Mouse (Mus musculus) adipocyte (in vitro differentiated cells): Measurements from ENCODE around the gene Mapk11.

Experiments used
- DNase-seq: peaks from one replicate; pipeline ENCODE4 v3.0.0-alpha.2; 2016; ENCODE audit warnings: low spot score

Mapk11 gene

GRCm38 (mm10) chr15:89103921-89104320 lies 45.5 kb downstream of the Mapk11 start:
- DNase-seq, result no peak

- DNase-seq, result no peak
These were observed 46.8 kb downstream of the Mapk11 start for GRCm38 (mm10) chr15:89102646-89103045.

GRCm38 (mm10) chr15:89100823-89101222 lies 48.6 kb downstream of the Mapk11 start:
- no peak for DNase-seq

- no peak for DNase-seq
These were observed 50.8 kb downstream of the Mapk11 start for GRCm38 (mm10) chr15:89098616-89099015.

- no peak for DNase-seq
These were observed 52.0 kb downstream of the Mapk11 start for GRCm38 (mm10) chr15:89097450-89097849.
